Mouse (Mus musculus) ovary, postnatal 10 days (tissue): ENCODE data around the gene Nhlh1.

ENCODE experiments used
- DNase-seq: peaks from one replicate; pipeline ENCODE4 v3.0.0; 2022; ENCODE audit warnings: low spot score

The Nhlh1 gene

DNA sequence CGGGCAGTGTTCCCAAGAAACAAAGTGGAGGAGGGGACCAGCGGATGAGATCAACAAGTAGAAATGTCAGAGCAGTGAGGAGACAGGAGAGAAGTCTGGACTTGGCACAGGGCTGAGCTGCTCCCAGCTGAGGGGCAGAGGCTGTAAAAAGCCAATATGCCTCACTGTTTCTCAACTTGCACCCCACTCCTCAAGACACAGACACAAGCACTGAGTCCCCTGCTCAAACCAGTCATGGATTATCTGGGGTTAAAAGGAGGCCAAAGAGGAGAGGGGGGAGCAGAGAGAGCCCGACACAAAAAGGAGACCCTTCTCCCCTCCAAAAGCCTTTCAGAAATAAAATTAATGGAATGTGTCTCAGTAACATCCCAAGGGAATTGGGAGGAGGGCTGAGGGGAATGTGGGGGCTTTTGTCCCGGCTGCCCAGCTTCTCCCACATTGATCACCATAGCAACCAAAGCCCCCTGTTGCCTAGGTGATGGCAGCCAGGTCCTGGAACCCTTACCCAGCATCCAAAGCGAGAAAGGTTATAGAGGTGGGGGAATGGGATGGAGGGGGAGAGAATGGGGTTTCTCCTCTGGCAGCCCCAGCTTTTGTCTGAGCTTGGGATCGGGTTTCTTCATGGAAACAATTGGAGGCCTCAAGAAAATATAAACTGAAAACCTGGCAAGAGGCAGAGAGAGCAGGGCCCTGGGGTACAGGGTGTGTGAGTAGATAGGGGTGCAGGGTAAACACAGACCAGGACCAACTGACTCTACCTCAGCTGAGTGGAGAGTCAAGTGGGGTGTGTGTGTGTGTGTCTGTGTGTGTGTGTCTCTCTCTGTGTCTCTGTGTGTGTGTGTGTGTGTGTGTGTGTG, 40.5 kb downstream of the Nhlh1 start:
- DNase-seq: no peak

DNA sequence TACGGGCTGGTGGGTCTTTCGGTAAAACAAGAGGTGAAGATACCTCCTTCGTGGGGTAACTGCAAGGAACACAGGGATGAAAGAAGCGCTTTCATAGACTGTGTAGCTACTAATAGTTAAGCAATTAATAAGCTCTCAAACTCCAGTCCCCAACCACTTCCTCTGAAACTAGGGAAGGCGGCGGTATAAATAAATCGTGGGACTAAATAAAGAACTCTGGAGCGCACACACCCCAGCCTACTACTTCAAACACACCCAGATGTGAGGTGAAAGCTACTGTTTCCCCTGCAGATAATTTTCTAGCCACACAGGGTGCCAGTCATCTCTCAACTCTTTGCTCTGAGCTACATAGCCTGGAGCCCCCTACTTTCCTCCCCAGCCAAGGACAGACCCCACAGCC, 41.3 kb downstream of the Nhlh1 start:
- DNase-seq: no peak

DNA sequence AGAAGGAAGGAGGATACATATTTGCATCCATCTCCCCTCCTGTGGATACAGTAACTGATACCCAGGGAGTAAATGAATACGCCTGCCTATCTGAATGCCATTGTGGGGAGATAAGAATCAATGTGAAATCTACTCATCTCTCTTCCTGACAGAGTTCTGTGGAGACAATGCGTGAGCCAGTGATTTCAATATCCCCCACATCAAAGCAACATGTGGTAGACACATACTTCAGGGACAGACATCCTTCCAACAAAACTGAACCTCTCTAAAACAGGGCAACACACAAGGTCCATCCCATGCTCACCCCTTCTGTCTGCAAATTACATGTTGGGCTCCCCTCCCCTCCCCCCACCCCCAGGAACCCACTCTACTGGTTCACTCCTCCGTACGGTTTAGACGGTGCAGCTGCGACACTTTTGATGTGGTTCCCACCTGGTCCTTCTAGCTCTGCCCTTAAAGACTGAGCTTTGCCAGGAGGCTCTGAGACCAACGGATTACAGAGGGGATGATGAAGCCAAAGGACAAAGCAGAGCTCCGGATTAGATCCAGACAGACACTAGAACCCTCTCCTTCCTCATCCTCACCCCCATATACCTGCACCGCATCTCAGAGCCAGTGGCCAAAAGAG, 41.9 kb downstream of the Nhlh1 start:
- no peak for DNase-seq

DNA sequence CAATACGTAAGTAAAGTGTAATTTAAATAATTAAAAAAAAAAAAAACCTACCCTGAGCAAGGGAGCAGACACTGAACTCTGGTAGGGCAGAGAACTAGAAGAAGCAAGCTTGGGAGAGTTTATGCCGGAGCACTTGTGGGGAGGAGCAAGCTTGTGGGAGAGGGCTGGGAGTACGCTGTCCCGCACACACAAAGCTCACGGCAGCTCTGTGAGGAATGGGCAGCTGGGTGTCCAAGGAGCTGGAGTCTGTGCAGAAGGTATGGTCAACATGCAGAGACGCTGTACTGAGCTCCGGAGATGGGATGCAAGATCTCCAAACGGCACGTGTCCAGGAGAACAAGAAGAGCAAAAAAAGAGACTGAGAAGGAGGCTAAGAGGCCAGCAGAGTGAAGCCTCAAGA, 42.6 kb downstream of the Nhlh1 start:
- no peak for DNase-seq

DNA sequence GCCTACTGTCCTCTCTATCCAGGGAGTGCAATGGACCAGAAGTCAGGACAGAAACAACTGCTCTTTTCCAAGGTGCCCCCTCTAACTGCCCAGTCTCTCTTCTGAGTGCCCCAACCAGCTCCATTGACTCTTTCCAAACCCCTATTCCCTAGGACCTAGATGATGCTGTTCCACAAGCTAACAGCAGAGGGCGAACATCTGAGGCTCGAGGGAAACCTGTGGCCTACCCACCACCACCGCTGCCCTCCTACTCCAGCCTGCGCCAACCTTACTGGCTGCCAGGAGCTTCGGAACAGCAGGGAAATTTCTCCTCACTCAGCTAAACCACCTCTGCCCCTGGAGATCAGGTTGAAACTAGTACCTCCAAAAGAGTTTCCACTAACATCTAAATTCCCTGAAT, 45.3 kb downstream of the Nhlh1 start:
- no peak for DNase-seq

DNA sequence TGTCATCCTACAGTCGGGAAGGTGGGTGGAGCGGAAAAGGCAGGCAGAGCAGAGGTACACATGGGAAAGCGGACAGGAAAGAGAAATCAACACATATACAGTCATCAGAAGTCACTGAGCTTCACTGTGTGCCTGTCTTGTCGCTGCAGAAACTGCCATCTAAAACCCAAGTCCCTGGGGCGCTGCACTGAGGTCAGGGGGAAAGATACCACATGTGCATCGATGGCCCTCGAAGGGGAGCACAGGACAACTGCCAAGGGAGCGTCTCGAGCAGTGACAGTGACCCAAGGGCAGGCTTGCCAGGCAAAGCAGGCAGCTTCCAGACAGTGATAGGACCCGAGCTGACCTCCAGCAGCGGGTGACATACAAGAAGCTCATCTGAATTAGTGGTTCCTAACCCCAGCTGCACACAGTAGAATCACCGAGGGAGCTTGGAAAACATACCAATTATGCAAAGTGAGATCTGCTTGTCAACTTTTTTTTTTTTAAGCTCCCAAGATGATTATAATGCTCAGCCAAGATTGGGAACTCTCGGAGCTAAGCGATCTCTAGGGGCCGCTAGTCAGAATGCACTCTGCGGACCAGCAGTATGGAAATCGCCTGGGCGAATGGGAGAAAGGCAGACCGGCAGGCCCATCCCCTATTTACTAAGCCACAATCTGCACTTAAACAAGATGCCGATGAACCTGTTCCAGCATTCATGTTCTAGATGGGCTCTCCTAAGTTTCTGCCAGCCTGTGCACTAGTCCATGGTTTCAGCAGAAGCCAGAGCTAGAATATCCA, 47.1 kb downstream of the Nhlh1 start:
- DNase-seq: no peak

DNA sequence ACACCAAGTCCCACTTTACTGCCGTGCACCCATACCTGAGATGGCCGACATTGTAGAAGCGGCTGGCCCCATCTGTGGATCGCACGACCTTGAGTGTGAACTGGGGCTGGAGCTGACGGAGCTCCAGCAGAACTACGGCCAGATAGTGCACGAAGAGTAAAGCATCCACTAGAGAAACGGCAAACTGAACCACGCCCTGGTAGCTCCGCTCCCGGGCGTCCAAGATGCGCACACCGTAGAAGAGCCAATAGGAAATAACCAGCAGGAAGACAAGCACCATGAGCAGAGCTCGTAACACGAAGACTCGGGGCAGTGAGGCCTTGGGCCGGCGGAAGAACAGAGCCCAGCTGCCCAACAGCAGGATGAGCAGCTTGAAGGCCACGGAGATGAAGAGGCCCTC, 48.0 kb downstream of the Nhlh1 start:
- no peak for DNase-seq

DNA sequence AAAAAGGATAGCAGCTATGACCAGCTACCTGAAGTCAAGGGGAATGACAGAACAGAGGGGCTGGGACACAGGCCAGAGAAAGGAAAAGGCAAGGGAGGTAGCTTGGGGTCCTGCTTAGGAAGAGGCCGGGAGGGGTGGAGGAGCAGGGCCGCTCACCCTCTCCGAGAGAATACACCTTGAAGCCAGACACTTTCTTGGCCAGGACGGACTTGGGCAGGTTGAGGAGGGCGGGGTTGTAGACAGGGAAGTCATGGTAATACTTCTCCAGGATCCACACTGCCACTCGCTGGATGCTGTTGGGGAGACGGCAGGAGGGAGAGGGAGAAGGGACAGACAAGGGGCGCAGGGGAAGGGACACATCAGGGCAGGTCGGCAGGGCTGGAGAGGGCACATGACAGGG, 49.0 kb downstream of the Nhlh1 start:
- DNase-seq: no peak

DNA sequence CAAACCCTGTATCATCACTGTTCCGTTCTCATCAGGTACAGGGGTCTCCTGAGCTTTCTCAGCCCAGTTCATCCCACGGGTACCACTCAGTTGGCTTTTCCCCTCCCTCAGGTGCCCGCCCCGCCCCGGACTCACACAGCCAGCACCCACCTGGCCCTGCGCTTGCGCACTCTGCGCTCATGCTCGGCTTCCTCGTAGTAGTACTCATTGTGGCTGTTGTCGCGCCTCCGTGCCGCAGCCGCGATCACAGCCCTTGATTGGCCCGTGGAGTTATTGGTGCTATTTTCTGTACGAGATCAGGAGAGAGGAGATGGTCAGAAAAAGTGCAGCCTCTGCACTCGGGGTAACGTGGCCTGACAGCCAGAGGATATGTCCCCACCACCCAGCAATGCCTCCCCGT, 49.6 kb downstream of the Nhlh1 start:
- no peak for DNase-seq
